Mouse (Mus musculus): ENCODE data around the gene Coq6. TPM values are rescaled to one million over a fixed set of nuclear protein-coding genes. Genes with fewer than 3 reads are reported as not detected.

The Coq6 gene
- total and polyA plus RNA-seq, 2 experiments from 2014 or later: 40.8 to 80.2 TPM

DNA sequence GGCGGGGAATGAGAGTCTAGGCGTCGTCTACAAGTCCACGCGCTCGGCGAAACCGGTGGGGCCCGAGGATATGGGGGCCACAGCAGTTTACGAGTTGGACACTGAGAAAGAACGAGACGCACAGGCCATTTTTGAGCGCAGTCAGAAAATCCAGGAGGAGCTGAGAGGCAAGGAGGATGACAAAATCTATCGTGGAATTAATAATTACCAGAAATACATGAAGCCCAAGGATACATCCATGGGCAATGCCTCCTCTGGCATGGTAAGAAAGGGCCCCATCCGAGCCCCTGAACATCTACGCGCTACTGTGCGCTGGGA is 56.1 kb downstream of the Coq6 start:
- H3K4me1 ChIP-seq (ENCODE audit: insufficient read depth, low read length): no peaks in the 10 kb centered on the region; the same call in 1 of the 2 replicates
- 38% methylated on average over 18 of the region's 18 CpGs for WGBS
- H3K9me3 ChIP-seq (ENCODE audit: low read length): no peaks in the 10 kb centered on the region
- H3K9ac ChIP-seq (replicated peaks; ENCODE audit: low read length): peak overlapping the region; percentile 49
- H3K27me3 ChIP-seq (ENCODE audit: insufficient read depth, low read length): no peaks in the 10 kb centered on the region
- ATAC-seq: 0 out of 2 replicates have a peak, but pooled peaks have one; percentile 16
- peak overlapping the region; percentile 66 for H3K4me2 ChIP-seq (ENCODE audit: low read depth, low read length)
- no peak for TF ChIP-seq CTCF (IDR thresholded peaks at IDR 0.05; ENCODE audit: low read depth)
- no peaks in the 10 kb centered on the region for H3K36me3 ChIP-seq (ENCODE audit: insufficient read depth, low read length)
- DNase-seq (ENCODE audit: low spot score): no peak
- H3K27ac ChIP-seq: peak overlapping the region; percentile 71
- H3K4me3 ChIP-seq (ENCODE audit: low read length): peak overlapping the region; percentile 54

Other genes starting within 250 kb of the Coq6 start
- gene Dnal1, start 247.3 kb upstream of the Coq6 start, total RNA-seq (2014; rRNA removed): 9.7 and 10.9 TPM in 2 replicates
- gene Dnal1, start 247.3 kb upstream of the Coq6 start, polyA plus RNA-seq (2015; fragmentation: Nextera tagmentation; extraction: Ambion mirVana): 6.8 and 9.7 TPM in 2 replicates
- gene Pnma1, start 213.2 kb upstream of the Coq6 start, total RNA-seq (2014; rRNA removed): 2.5 and 3.8 TPM in 2 replicates
- gene Pnma1, start 213.2 kb upstream of the Coq6 start, polyA plus RNA-seq (2015; fragmentation: Nextera tagmentation; extraction: Ambion mirVana): 4.2 and 4.5 TPM in 2 replicates
- 9.3 and 11.5 TPM in 2 replicates for gene Elmsan1, start 142.8 kb upstream of the Coq6 start, total RNA-seq (2014; rRNA removed)
- gene Elmsan1, start 142.8 kb upstream of the Coq6 start, polyA plus RNA-seq (2015; fragmentation: Nextera tagmentation; extraction: Ambion mirVana): 2.7 and 3.0 TPM in 2 replicates
- gene Ptgr2, start 76.4 kb upstream of the Coq6 start, total RNA-seq (2014; rRNA removed): 10.2 and 13.4 TPM in 2 replicates
- 20.3 and 22.7 TPM in 2 replicates for gene Ptgr2, start 76.4 kb upstream of the Coq6 start, polyA plus RNA-seq (2015; fragmentation: Nextera tagmentation; extraction: Ambion mirVana)
- gene Zfp410, start 44.8 kb upstream of the Coq6 start, total RNA-seq (2014; rRNA removed): 30.9 and 55.9 TPM in 2 replicates
- 50.0 and 53.8 TPM in 2 replicates for gene Zfp410, start 44.8 kb upstream of the Coq6 start, polyA plus RNA-seq (2015; fragmentation: Nextera tagmentation; extraction: Ambion mirVana)
- gene Fam161b, start 176 bp downstream of the Coq6 start, total RNA-seq (2014; rRNA removed): 7.1 and 9.7 TPM in 2 replicates
- gene Fam161b, start 176 bp downstream of the Coq6 start, polyA plus RNA-seq (2015; fragmentation: Nextera tagmentation; extraction: Ambion mirVana): 9.8 and 10.2 TPM in 2 replicates
- gene Entpd5, start 47.4 kb downstream of the Coq6 start, total RNA-seq (2014; rRNA removed): 15.6 and 20.8 TPM in 2 replicates
- 13.2 and 13.4 TPM in 2 replicates for gene Entpd5, start 47.4 kb downstream of the Coq6 start, polyA plus RNA-seq (2015; fragmentation: Nextera tagmentation; extraction: Ambion mirVana)
- 2.2 and 2.4 TPM in 2 replicates for gene Bbof1, start 47.4 kb downstream of the Coq6 start, total RNA-seq (2014; rRNA removed)
- 2.1 and 2.3 TPM in 2 replicates for gene Bbof1, start 47.4 kb downstream of the Coq6 start, polyA plus RNA-seq (2015; fragmentation: Nextera tagmentation; extraction: Ambion mirVana)
- 3.2 and 7.4 TPM in 2 replicates for gene Rnf113a2, start 55.5 kb downstream of the Coq6 start, total RNA-seq (2014; rRNA removed)
- 20.1 and 21.3 TPM in 2 replicates for gene Rnf113a2, start 55.5 kb downstream of the Coq6 start, polyA plus RNA-seq (2015; fragmentation: Nextera tagmentation; extraction: Ambion mirVana)
- gene Aldh6a1, start 89.3 kb downstream of the Coq6 start, total RNA-seq (2014; rRNA removed): 37.5 and 47.2 TPM in 2 replicates
- 46.5 and 52.1 TPM in 2 replicates for gene Aldh6a1, start 89.3 kb downstream of the Coq6 start, polyA plus RNA-seq (2015; fragmentation: Nextera tagmentation; extraction: Ambion mirVana)
- 23.1 and 23.5 TPM in 2 replicates for gene Lin52, start 89.8 kb downstream of the Coq6 start, total RNA-seq (2014; rRNA removed)
- 20.4 and 25.2 TPM in 2 replicates for gene Lin52, start 89.8 kb downstream of the Coq6 start, polyA plus RNA-seq (2015; fragmentation: Nextera tagmentation; extraction: Ambion mirVana)
- 2.5 and 4.0 TPM in 2 replicates for gene Vsx2, start 208.1 kb downstream of the Coq6 start, total RNA-seq (2014; rRNA removed)
- 1.8 and 2.4 TPM in 2 replicates for gene Vsx2, start 208.1 kb downstream of the Coq6 start, polyA plus RNA-seq (2015; fragmentation: Nextera tagmentation; extraction: Ambion mirVana)

Measured in hindbrain, postnatal 0 days (tissue).